Comparison of ENCODE assay signal across 9 mouse cellular contexts in the genomic region with DNA sequence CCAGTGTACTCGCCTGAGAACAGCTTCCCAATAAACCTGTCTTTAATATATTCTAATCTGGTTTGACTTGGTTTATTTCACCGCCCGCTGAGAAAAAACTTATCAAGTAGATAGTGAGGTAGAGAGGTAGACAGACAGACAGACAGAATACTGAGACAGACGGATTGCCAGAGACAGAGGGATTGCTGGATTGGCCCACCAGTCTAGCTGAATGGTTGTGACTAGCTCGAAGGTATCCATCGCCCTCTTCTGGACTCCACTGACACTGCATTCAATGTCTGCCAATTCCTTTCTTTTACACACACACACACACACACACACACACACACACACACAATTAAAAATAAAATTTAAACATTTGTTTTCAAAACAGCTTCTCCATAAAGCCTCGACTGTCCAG. TPM values are rescaled to one million over a fixed set of nuclear protein-coding genes. Genes with fewer than 3 reads are reported as not detected.
DNase-seq lines count a peak whose midpoint lies in the region; ATAC-seq and TF ChIP-seq lines count a peak whose summit lies in the region.
"Had no signal": no experiment of that assay in that cellular context is flagged by ENCODE, and none has a peak within 500 bp of the region (broad histone marks: within the 10 kb centered on the region; RNA-seq: fewer than 3 reads in every experiment).

No protein-coding gene starts in this region.

- H3K4me2 ChIP-seq in forebrain, embryonic 13.5 days = no peak overlapping the region
- no peak overlapping the region for H3K4me2 ChIP-seq in lung, postnatal 0 days (replicated peaks; ENCODE audit: low read depth, low read length)
- H3K4me2 ChIP-seq: liver, embryonic 13.5 days had no signal

- TF ChIP-seq POLR2A in thymus, adult 2 months (IDR thresholded peaks at IDR 0.05; ENCODE audit: control insufficient read depth, extremely low read depth, insufficient read depth, low read length, poor library complexity) = no peak

- H3K27ac ChIP-seq in forebrain, embryonic 10.5 days = no peak overlapping the region
- H3K27ac ChIP-seq in forebrain, embryonic 13.5 days = no peak overlapping the region
- no peak overlapping the region for H3K27ac ChIP-seq in thymus, adult 2 months (ENCODE audit: control insufficient read depth, insufficient read depth, low read length)
- H3K27ac ChIP-seq in lung, postnatal 0 days (ENCODE audit: low read length) = no peak overlapping the region
- H3K27ac ChIP-seq: liver, embryonic 13.5 days had no signal

- no peaks in the 10 kb centered on the region for H3K4me1 ChIP-seq in forebrain, embryonic 10.5 days
- no peaks in the 10 kb centered on the region for H3K4me1 ChIP-seq in forebrain, embryonic 13.5 days
- no peaks in the 10 kb centered on the region for H3K4me1 ChIP-seq in thymus, adult 2 months (replicated peaks; ENCODE audit: control insufficient read depth, insufficient read depth, low read length)
- no peaks in the 10 kb centered on the region for H3K4me1 ChIP-seq in lung, postnatal 0 days (ENCODE audit: insufficient read depth, low read depth, low read length)
- H3K4me1 ChIP-seq: liver, embryonic 13.5 days had no signal

- no peak overlapping the region for H3K9ac ChIP-seq in forebrain, embryonic 13.5 days
- H3K9ac ChIP-seq in lung, postnatal 0 days (replicated peaks; ENCODE audit: low read depth) = no peak overlapping the region
- H3K9ac ChIP-seq: liver, embryonic 13.5 days had no signal

- no peak overlapping the region for H3K4me3 ChIP-seq in forebrain, embryonic 10.5 days
- no peak overlapping the region for H3K4me3 ChIP-seq in forebrain, embryonic 13.5 days
- no peak overlapping the region for H3K4me3 ChIP-seq in thymus, adult 2 months (ENCODE audit: control insufficient read depth, insufficient read depth, low read length)
- no peak overlapping the region for H3K4me3 ChIP-seq in lung, postnatal 0 days (ENCODE audit: low read depth, low read length)
- H3K4me3 ChIP-seq: liver, embryonic 13.5 days had no signal

- no peak for ATAC-seq in forebrain, embryonic 13.5 days
- no peak; the same call in 1 of the 2 replicates for ATAC-seq in lung, postnatal 0 days

- TF ChIP-seq EP300 in lung, postnatal 0 days (IDR thresholded peaks at IDR 0.05) = no peak

- no peaks in the 10 kb centered on the region for H3K9me3 ChIP-seq in forebrain, embryonic 10.5 days
- no peaks in the 10 kb centered on the region for H3K9me3 ChIP-seq in forebrain, embryonic 13.5 days (replicated peaks)
- no peaks in the 10 kb centered on the region for H3K9me3 ChIP-seq in lung, postnatal 0 days (ENCODE audit: low read length)
- H3K9me3 ChIP-seq: liver, embryonic 13.5 days had no signal

- H3K27me3 ChIP-seq in forebrain, embryonic 10.5 days (ENCODE audit: poor library complexity, severe bottlenecking) = no peaks in the 10 kb centered on the region
- H3K27me3 ChIP-seq in forebrain, embryonic 13.5 days = no peaks in the 10 kb centered on the region
- H3K27me3 ChIP-seq in thymus, adult 2 months (ENCODE audit: control insufficient read depth, insufficient read depth, low read length) = no peaks in the 10 kb centered on the region
- no peaks in the 10 kb centered on the region for H3K27me3 ChIP-seq in lung, postnatal 0 days (replicated peaks; ENCODE audit: insufficient read depth, low read length)
- H3K27me3 ChIP-seq: liver, embryonic 13.5 days had no signal

- peak; percentile 31 for DNase-seq in forebrain, embryonic 10.5 days (ENCODE audit: extremely low spot score, low spot score)
- peak; percentile 38 for DNase-seq in thymus, postnatal 0 days (ENCODE audit: low spot score)
- no peak for DNase-seq in thymus, adult 2 months
- DNase-seq in embryo, embryonic 11.5 days (ENCODE audit: low read depth, low spot score) = peak; percentile 13
- peak; percentile 63 to 73 for DNase-seq in kidney, postnatal 25 days
- peak; percentile 66 for DNase-seq in lung, postnatal 0 days (ENCODE audit: low spot score)
- peak; percentile 27 for DNase-seq in skeletal muscle tissue, adult 2 months (ENCODE audit: low read depth, low spot score)
- DNase-seq: liver, embryonic 13.5 days had no signal

- WGBS in forebrain, embryonic 10.5 days = 48% methylated on average over 7 of the region's 7 CpGs
- WGBS in forebrain, embryonic 13.5 days = 49% methylated on average over 7 of the region's 7 CpGs
- WGBS in thymus, adult 2 months = 49% methylated on average over 7 of the region's 7 CpGs
- WGBS in lung, postnatal 0 days = 36% methylated on average over 7 of the region's 7 CpGs

- H3K36me3 ChIP-seq in forebrain, embryonic 10.5 days (replicated peaks) = no peaks in the 10 kb centered on the region
- H3K36me3 ChIP-seq in forebrain, embryonic 13.5 days (ENCODE audit: poor library complexity, severe bottlenecking) = no peaks in the 10 kb centered on the region
- no peaks in the 10 kb centered on the region for H3K36me3 ChIP-seq in thymus, adult 2 months (ENCODE audit: control insufficient read depth, insufficient read depth, low read length)
- no peaks in the 10 kb centered on the region for H3K36me3 ChIP-seq in lung, postnatal 0 days (ENCODE audit: insufficient read depth, low read length)
- H3K36me3 ChIP-seq: liver, embryonic 13.5 days had no signal

- TF ChIP-seq CTCF in thymus, adult 2 months (IDR thresholded peaks at IDR 0.05; ENCODE audit: borderline replicate concordance, control insufficient read depth, extremely low read depth, insufficient read depth, low read length, poor library complexity) = no peak
- peak; percentile 77 for TF ChIP-seq CTCF in lung, postnatal 0 days (IDR thresholded peaks at IDR 0.05)

RNA-seq across cellular contexts. Expression of gene Tipin, which starts 8.8 kb away (rescaled TPM):
- 330 and 333 TPM in 2 replicates for polyA plus RNA-seq in forebrain, embryonic 10.5 days (2016; fragmentation: Nextera tagmentation; extraction: Ambion mirVana)
- polyA plus RNA-seq in forebrain, embryonic 13.5 days (2015; fragmentation: Nextera tagmentation; extraction: Ambion mirVana) = 243 and 245 TPM in 2 replicates
- 316 and 327 TPM in 2 replicates for polyA plus RNA-seq in thymus, postnatal 0 days (2015; fragmentation: Nextera tagmentation; extraction: Ambion mirVana)
- 16.5 and 19.1 TPM in 2 replicates for polyA plus RNA-seq in thymus, adult 2 months (2012; rRNA removed)
- 59.8 and 70.2 TPM in 2 replicates for polyA plus RNA-seq in lung, postnatal 0 days (2015; fragmentation: Nextera tagmentation; extraction: Ambion mirVana)

RNA-seq across cellular contexts. Expression of gene Map2k1, which starts 19.2 kb away (rescaled TPM):
- 74.9 and 81.7 TPM in 2 replicates for polyA plus RNA-seq in forebrain, embryonic 10.5 days (2016; fragmentation: Nextera tagmentation; extraction: Ambion mirVana)
- polyA plus RNA-seq in forebrain, embryonic 13.5 days (2015; fragmentation: Nextera tagmentation; extraction: Ambion mirVana) = 40.3 and 42.6 TPM in 2 replicates
- 67.5 and 68.1 TPM in 2 replicates for polyA plus RNA-seq in thymus, postnatal 0 days (2015; fragmentation: Nextera tagmentation; extraction: Ambion mirVana)
- 47.6 and 50.4 TPM in 2 replicates for polyA plus RNA-seq in thymus, adult 2 months (2012; rRNA removed)
- 67.1 and 77.6 TPM in 2 replicates for polyA plus RNA-seq in lung, postnatal 0 days (2015; fragmentation: Nextera tagmentation; extraction: Ambion mirVana)

RNA-seq across cellular contexts. Expression of gene Uchl4, which starts 37.6 kb away (rescaled TPM):
- polyA plus RNA-seq in forebrain, embryonic 10.5 days (2016; fragmentation: Nextera tagmentation; extraction: Ambion mirVana) = 3.6 and 4.4 TPM in 2 replicates
- polyA plus RNA-seq in forebrain, embryonic 13.5 days (2015; fragmentation: Nextera tagmentation; extraction: Ambion mirVana) = 2.4 and 2.8 TPM in 2 replicates
- 1.9 TPM in 2 replicates for polyA plus RNA-seq in thymus, postnatal 0 days (2015; fragmentation: Nextera tagmentation; extraction: Ambion mirVana)
- polyA plus RNA-seq in thymus, adult 2 months (2012; rRNA removed) = 0.18 TPM in 1 of 2 replicates, not detected in the other
- polyA plus RNA-seq in lung, postnatal 0 days (2015; fragmentation: Nextera tagmentation; extraction: Ambion mirVana) = 1.0 and 1.1 TPM in 2 replicates
